Mouse (Mus musculus): Measurements from ENCODE around the gene Slc24a2. TPM values are rescaled to one million over a fixed set of nuclear protein-coding genes. Genes with fewer than 3 reads are reported as not detected.
A peak's percentile ranks its signal among the peaks of the same experiment; 100 is the strongest.

Slc24a2 gene
- 14.3 and 20.5 TPM in 2 replicates for total RNA-seq (2021)
- long read RNA-seq, experiment 1, result 0 reads
- long read RNA-seq, experiment 2, full-length matches to known transcripts, result 1 of 4 reads
- long read RNA-seq, experiment 2, partial matches to known transcripts, result 0 of 4 reads
- long read RNA-seq, experiment 2, other reads (novel, unspliced or antisense), result 3 of 4 reads

DNA sequence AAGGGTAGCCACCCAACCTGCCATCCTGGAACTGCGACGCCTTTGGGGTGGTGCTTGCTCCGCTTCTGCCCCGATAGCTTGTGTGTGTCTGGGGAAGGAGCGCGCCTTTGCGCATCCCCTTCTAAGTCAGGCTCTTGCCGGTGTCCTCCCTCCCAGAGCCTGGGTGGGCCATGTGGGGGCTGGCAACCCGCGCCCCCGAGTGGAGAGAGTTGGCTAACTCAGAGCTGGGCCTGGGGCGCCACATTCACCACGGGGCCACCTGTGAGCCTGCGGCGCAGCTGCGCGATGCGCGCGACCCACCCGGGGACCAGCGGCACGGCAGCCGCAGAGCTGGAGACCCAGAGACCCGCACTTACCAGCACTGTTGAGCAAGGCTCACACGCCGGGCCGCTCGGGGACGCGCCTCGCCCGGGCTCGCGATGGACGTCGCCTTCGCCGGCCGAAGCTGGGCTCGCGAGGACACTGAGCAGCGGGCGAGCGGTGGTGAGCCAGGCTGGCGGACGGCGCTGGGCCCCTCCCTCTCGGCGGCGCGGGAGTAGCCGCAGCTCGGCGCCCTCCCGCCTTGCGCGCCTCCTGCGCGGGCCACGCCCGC, at the start of gene Slc24a2:
Slc24a2 (minus strand) TSS at position 518 of the 592 bp plus-strand sequence.
- DNase-seq, result peak; percentile 79

DNA sequence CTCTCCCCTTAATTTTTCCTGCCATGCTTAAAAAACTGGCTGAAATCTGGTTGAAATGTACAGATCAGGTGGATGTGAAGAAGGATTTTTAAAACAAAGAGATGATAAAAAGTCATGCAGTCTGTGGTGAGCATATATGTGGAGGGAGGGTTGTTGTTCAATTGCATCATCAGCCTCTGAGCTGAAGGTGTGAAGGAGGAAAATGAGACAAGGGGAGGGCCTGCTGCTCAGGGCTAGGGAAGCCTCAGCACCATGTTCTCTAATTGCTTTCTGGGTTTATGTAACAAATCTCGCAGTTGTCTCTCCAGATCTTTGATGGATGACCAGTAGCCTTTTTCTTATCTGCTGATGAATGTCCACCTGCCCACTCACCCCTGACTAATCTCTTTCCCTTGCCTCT, 44.5 kb upstream of the Slc24a2 start:
- DNase-seq, result no peak

DNA sequence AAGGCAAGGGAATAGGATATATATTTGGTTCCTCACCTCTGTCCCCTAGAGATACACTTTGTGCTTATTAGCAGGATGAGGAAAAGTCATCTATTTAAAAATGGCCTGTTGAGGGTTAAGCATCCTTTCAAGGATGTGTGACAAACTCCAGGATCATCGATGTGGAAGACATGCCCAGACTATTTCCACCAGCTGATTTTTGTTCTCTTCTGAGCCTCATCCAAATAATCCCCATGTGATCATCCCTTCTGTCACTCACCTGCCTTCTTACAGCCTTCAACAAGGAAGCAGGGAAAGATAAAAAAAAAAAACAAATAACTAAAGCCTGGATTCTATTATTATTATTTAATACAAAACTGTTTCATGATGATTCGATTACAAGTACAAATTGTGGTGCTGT, 44.0 kb upstream of the Slc24a2 start:
- DNase-seq, result no peak

DNA sequence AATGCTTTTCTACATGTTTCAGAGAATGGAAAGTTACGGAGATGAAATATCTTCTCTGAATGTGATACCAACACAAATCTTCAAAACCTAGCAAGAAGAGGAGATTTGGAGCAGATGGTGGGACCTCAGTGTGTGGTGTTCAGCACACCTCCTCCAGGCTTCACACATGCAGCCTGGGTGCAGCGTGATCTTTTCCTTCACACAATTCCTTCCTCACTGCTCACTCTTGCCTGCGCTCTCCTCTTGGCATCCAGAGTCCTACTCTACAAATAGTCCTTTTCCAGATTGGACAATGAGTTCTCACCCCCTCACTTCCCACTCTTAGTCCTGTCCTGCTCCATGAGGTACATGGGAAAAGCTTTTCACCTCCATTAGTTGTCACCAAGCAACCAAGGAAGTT, 43.2 kb upstream of the Slc24a2 start:
- no peak for DNase-seq

DNA sequence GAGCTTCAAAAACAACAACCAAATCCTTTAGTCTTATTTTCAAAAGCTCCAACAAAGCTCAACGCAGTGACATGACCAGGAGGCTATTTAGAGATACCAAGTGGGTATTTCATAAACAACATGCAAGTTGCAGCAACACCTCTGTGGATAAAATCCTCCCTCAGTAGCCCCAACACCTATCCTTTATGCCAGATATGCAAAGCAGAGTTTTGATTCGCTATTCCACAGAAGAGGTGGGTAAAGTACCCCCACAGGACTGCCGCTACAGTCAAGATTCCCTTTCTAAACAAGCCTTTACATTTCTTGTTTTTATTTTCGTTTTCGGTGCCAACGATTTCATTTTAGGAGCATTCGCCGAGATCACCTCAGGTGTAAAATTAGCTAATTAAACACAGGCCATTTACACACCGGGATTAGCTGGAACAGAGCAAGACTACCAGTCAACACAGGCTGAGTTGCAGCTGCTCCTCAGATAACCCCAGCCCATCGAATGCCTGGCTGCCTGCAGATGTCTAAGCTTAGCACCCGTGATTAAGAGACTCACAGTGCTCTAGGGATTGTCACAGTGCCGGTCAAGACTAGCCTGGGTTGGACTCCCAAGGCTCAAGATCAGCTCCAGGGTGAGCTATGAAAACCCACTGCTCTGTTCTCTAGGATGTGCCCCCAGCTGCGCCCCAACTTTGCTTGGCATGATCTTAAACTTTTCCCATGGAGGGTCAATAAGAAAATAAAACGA, 885 bp downstream of the Slc24a2 start:
- DNase-seq, result no peak

DNA sequence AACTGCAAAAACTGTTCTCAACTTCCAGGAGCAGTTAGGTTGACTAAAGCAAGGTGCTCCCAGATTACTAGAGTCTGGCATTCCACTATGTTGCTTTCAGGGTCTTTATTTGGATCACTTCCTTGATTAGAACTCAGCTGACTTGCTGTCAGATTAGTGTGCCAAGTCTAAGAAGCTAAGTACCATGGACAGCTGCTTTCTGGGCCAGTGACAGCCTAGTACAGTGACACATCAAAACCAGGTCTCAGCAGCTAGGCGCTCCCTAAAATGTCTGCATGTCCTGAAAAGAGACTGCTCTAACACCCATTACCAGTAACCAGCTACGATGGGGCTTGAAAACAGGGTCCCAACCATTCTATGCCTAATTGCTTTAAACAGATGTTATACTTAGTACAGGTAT, 8.7 kb downstream of the Slc24a2 start:
- peak; percentile 59 for DNase-seq

DNA sequence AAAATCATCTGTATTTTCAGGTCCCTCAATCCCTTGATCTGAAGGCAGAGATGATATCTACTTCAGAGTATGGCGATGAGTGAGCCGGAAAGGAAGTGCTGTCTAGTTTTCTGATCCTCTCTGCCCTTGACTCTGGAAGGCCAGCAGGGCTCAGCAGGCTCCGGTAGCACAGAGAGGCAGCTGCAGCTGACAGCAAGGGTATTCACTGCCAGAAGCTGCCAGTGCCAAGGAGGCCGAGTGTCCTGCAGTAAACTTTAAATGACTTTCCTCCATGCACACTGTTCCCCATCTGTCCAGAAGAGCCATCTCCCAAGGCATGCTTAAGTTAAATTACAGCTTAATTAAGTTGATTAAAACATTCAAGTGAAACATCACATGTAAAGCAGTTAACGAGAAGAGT, 12.1 kb downstream of the Slc24a2 start:
- DNase-seq, result peak; percentile 12

DNA sequence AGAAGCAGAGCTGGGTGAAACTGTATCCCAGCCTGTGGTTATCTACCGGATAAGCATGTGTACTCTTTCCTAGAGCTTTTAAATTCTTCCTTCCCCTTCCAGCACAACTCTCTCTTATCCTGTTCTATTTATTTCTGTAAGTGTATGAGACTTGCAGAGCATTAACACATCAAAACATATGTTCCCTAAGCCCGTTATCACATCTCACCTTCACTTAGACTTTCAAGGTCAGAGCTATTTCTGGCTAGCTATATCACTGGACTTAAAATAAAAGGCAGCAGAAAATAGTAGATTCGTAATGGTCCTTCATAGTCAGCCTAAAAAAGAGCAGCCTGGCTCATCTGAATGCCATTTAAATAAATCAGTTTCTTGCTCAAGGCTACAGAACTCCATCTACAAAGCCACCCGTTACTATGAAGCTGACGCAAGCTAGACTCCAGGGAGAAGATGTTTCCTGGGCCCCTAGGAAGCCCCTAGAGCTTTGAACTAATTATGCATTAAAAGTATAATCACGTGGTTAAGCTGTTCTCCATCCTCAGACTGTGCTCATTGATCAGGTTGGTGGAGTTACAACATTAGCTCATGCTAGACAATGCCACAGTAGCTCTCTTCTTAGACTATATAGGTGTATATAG, 18.8 kb downstream of the Slc24a2 start:
- no peak for DNase-seq

DNA sequence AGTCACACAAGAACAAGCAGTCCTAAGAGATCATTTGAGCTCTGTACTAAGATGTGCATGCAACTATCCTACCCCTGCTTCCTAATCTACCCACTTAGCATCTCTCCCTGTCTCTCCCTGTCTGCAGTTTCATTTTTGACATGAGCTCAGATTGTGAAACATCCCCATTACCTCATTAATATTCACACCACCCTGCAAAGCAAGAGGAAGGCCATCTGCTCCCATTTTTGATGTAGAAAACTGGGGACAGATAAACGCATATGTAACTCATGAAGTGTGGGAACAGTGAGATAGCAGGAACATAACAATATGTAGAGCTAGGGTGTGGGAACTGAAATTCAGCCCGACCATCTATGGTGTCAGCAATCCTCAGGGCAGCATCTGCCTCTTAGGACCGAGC, 19.7 kb downstream of the Slc24a2 start:
- DNase-seq, result no peak

DNA sequence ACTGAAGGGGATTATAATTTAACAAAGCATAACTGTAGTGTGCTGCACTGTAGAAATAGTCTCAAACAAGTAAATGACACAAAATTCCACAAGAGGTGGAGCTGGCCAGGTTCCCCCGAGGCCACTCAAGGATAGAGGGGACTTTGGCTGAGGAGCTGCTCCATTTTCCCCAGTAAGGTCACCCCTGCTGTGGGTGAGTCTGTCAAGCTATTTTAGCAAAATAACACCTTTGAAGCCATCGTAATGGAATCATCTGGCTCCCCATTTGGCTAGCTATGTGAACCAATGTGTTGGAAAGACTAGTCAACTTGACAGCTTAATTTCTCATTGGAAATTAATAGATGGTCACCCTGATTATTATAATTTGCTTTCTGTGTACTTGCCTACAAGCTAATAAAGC, 28.2 kb downstream of the Slc24a2 start:
- no peak for DNase-seq

DNA sequence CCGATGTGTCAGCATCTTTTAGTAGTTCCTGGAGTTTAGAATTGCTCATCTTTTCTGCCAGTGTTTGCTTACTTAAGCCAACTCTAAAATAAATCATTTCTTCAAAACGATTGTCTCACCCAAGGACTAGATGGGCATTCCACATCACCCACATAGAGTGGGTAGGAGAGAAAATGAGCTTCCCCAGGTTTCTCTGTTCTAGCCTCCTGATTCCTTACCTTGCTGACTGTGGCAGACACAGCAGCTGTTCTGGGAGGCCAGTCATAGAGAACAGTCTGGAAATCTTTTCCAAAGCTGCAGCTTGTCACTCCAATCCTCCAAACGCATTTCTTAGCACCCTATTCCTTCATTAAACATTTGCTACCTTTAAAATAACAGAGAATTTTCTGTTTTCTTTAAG, 29.0 kb downstream of the Slc24a2 start:
- DNase-seq, result no peak

DNA sequence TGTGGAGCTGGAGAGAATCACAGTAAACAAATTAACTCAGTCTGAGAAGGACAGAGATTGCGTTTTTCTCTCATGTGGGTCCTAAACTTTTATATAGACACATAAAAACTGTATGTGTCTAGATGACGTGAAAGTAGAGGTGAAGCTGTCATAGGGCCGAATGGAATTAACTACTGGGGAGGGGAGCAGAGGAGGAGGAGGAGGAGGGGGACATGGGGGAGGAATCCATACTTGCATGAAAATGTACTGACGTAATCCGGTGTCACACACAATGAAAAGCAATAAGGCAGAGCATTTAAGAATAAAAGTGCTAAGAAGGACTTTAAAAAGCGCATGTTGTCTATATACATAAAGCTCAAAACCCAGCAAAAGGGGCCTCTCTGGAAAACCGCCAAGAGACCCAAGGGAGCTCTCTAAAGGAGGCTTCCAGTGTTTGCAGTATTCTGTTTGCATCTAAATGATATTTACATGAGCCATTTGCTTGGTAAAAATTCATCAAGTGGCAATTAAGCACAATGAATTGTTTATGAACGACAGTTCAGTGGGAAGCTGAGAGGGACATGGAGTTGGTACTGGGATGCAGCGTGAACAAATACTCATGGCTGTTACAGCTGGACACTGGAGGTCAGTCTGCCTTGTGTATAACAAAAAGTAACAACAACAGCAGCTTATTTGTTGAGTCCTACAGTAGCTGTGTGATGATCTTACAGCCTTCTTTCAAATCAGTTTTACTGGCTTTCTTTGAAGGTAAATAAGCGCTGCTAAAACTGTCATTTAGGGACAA, 45.9 kb downstream of the Slc24a2 start:
- DNase-seq, result no peak

DNA sequence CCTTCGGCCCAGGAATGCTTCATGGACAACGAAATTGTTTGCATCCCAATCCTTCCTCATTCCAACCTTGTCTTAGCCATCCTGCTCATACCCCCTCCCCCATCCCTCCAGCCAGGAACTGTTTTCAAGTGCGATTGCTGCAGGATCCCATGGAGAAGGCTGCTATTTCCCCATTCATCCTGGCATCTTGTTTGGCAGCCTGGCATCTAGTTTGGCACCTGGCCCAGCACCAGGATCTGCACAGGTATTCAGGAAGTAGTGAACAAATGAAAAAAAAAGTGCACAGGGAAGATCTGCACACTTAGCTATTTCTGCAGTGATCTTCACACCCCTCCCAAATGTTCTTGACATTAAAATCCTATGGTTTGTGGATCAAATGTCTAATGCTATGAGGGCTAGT, 53.2 kb downstream of the Slc24a2 start:
- DNase-seq, result no peak

DNA sequence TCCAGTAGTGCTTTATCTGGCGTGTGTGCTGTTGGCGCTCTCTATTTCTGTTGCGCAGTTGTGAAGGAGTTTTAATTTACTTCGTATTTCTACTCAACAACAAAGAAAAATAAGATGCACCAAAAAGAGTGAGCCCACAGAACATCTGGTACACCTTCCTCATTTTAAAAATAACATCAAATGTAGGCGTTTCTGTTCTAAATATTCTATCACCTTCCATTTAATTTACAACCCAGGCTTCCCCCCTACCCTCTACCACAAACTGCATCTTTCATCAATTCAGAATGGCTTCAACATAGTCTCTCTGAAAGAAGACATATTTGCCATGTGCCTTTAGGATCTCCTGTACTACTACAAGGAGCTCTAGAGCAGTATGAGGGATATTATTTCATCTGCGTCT, 66.3 kb downstream of the Slc24a2 start:
- no peak for DNase-seq

DNA sequence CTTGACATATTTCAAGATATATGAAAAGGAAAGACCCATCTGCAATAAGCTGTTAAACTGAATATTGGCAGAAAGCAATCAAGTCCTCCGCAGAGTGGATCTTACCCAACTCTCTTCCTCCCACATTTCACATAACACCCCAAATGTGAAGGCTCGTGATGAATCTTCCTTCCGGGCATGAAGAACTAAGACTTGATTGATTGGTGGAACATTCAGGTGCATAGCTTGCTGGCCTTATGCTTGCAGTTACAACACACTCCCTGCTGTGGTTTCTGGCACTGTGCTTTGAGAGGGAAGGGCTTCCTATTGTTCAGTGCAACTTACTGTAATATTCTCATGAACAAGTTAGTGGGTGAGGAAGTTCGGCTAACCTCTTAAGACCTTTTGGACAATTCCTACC, 72.2 kb downstream of the Slc24a2 start:
- no peak for DNase-seq

DNA sequence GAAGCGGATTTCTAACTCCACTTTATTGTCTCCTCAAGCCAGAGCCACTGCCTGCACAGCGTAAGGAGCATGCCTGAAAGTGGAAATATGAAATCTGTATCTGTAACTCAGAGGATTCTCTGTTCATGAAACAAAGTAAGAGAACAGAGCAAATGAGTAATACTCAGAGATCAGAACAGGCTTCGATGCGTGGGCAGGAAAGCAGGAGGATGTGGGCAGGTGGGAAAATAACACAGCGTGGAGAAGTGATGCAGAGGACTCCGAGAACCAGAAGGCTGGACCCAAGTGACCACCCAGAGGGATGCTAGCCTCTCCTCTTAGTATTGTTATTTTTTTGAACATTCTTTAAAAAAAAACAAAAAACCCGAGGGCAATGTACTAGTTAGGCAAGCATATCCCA, 78.3 kb downstream of the Slc24a2 start:
- no peak for DNase-seq

DNA sequence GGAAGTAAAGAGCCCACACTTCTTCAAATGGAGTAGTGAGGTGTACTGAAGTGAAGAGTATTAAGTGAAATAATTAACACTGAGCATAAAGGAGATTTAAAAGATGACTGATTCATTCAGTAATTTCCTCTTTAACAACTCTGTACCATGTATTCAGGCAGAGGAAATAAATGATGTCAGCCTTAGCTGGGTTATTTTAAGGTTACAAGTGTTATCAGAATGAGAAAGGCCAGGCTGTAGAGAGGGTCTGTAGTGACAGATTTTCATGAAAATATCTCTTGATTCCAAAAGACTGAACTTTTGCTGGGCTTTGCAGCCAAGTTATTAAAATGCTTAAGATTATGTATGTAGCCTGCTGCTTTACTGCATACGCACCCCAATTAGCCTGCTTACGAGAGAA, 80.7 kb downstream of the Slc24a2 start:
- no peak for DNase-seq

DNA sequence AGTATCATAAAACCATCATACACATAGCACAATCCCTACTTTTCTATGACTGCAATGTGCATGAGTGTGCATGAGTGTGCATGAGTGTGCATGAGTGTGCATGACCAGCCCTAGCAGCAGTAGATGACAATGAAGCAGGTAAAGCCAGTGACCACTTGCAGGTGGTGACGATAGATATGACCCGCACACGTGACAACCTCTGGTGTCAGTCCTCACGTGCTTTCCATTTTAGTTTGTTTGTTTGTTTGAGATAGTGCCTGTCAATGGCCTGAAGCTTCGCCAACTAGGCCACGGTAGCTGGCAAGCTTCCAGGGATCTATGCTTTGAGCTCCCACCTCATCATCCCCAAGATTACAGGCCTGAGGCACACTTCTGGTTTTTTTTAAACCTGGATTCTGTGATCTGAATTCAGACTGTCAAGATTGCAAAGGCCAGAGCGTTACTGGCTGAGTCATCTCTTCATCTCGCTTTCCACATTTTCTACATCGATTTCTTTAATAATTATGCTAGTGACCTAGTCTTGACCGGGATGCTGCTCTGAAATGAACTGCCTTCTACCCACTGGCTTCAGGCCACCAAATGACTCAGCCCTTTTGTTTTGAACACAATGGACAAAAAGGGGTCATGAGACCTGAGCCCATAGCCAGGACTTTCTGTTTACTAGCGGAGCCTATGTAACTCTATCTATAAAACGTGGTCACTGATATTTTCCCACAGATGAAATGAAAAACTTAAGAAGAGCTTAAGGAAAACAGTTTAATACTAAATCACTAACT, 88.5 kb downstream of the Slc24a2 start:
- DNase-seq, result peak; percentile 18

DNA sequence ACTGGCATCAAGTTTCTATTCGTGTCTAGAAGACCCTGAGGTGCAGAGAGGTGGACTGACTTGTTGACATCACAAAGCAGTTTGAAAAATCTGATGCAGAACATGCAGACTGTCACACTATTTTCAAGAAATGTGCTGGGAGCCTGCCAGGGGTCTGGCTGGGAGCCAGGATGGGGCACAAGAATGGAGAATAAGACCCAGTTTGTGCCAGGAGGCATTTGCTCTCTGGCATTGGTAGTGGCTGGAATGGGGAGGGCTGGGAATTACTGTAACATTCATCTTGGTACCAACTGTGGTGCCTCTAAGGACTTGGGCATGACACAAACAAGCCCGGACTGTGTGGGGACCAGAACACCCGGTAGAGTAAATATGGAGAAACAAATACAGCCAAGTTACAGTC, 89.4 kb downstream of the Slc24a2 start:
- DNase-seq, result peak; percentile 43

DNA sequence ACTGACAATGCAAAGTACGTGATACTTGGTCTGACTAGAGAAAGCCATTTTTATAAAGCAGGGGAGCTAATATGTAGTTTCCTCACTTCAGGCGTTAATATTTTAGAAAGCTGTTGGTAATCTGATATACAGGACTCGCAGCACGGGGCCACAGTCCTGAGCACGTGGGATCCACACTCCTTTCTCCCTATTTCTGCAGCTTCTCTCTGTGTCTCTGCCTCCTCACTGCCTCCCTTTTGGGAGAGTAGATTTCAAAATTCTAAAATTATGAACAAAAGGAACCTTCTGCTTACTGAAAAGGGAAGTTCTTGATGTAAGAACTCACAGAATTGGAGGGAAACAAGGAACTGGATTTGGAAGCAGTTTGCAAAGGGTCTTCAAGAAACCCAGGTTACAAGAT, 97.8 kb downstream of the Slc24a2 start:
- no peak for DNase-seq

DNA sequence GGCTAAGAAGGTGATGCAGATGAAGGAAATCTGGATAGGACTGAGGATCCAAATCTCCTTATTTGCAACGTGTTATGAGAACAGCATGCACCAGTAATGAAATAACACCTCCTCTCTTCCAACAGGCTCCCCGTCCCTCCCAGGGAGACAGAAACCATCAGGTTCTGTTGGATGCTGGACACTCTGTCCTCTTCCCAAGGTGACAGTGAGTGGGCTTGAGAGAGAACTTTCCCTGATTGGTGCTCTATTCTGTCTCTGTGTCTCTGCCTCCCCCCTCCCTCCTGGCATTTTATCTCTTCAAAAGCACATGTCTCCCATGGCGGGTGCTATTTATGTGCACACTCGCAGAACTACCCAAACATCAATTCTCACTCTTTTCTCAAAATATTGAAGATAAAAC, 103.5 kb downstream of the Slc24a2 start:
- no peak for DNase-seq

DNA sequence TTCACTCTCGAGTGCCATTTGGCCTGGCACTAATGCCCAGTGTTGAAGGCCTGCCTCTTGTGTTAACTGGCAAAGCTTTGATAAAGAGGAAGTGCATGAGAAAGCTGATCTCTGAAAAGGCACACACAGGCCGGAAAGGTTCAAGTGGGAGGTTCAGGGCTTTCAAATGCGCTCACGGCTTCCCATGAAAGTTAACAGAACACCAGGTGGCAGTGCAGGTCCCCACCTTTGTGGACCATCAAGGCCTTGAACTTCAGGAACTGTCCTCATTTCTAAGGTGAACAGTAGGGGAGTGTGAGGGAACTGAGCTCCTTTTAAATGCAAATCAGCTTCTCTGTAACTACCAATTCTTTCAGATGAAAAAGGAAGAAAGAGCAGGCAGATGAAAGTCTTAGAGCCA, 110.5 kb downstream of the Slc24a2 start:
- no peak for DNase-seq
